Mouse (Mus musculus): ENCODE data around the gene Olfr147.
"Not testable (repeated sequence)": the region's sequence is repeated elsewhere in the genome, so short reads cannot be mapped to it uniquely, and the experiment has no call there.

Gene Olfr147

DNA sequence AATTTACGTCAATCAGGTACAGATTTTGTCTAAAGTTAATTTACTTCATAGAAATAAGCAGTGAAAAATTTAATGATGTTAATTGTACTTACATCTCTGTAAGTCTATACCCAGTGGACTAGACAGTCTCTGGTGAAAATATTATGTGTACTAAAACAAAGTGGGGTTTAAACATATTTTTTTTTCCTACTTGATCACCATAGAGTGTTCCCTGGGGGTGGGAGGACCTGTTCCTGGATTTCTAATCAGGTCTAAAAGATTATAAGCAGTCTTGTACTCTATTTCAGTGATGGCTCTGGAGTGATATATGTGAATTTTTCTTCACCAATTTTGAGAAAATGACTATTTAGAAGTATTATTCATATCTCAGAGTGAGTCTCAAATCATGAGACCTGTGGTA lies at the start of gene Olfr147:
Gene Olfr147 (plus strand): TSS at position 301 of the 400 bp plus-strand sequence.
- no peak for DNase-seq (ENCODE audit: low spot score in 2 of 2)

DNA sequence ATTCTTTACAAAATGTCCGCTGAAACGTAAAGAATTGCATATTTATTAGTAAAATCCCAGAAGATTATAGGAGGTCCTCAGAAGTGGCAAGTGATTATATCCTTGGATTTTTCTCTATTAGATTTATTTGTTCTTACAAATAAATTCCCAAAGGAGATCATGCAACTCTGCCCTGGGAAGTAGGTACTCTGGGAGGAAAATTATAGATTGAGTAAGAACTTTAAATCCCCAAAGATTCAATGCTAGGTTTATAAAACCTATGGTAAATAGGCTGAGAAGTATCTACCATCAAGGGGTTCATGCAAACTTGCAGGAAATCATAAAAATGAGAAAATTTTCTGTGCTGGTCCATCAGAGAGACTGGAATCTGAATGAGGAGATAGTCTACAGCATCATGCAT lies 34.9 kb upstream of the Olfr147 start, which contains the start of gene Olfr250:
Gene Olfr250 (plus strand): TSS at position 301 of the 400 bp plus-strand sequence.
- DNase-seq (ENCODE audit: low spot score in 2 of 2): no peak

DNA sequence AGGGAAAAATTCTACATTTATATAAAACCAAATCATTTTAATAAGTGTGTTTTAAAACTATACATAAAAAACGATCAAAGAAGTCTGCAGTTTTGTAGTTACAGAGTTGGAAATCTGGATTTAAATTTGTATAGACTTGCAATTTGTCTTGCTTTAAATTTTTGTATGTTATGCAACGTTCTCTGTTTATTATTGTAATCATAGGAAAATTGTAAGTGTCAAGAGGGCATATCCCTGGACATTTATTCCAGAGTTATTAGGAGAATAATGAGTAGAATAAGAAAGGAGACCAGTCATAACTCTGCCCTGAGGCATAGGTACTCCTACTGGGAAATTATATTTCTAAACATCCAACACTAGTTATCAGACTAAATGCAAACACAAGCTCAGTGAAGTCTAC lies 24.7 kb upstream of the Olfr147 start, which contains the start of gene Olfr251:
Gene Olfr251 (plus strand): TSS at position 301 of the 400 bp plus-strand sequence.
- no peak for DNase-seq (ENCODE audit: low spot score in 2 of 2)

DNA sequence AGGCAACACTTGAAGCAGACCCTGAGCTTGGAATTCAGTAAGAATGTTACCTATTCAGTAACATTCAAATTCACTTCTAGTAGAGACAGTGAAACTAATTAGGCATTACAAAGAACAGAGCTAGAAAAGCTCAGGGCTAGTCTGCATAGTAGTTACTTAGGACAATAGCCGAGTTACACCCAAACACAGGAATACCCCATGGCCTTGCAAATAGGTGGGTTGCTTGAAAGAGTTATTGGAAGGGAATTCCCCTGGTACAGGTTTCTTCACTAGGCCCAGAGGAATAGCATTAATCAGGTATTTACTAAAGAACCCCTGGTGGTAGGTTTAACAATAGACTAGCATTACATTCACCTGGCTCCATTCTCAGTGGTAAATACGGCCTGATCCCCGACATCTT lies 6.0 kb downstream of the Olfr147 start:
- DNase-seq (ENCODE audit: low spot score in 2 of 2): not testable (repeated sequence)

DNA sequence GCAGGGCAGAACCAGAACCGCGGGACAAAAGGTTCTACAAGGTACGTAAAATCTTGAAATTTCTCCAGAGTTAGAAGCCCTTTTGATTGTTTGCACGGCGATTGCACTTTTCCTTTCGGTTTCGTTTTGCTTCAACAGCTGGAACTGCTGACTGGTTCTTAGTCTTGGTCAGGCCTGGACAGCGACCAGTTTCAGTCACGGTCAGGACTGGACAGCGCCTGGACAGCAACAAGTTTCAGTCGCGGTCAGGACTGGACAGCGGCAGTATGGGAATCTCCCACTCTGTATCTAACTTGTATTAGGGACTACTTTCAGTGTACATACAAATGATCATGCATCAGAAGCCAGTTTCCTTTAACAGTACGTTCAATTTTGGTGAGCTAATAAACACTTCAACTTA lies 12.0 kb downstream of the Olfr147 start:
- not testable (repeated sequence) for DNase-seq (ENCODE audit: low spot score in 2 of 2)

DNA sequence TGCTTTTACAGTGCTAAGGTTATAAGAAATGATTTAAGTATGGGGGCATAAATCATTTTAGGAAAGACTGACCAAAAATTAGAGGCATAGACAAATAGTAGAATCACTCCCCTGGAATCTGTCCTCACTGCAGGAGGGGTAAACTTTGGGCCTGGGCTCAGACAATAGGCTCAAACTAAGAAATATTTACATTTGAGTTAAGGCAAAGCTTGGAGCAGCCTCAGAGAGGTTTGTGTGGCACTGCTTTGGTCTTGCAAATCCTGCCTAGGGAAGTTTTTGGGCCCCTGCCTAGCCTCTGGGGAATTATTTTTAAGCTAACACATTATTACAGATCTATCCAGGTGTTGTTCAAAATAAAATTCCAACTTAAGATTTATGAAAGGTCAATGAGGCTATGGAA lies 22.3 kb downstream of the Olfr147 start:
- no peak for DNase-seq (ENCODE audit: low spot score in 2 of 2)

DNA sequence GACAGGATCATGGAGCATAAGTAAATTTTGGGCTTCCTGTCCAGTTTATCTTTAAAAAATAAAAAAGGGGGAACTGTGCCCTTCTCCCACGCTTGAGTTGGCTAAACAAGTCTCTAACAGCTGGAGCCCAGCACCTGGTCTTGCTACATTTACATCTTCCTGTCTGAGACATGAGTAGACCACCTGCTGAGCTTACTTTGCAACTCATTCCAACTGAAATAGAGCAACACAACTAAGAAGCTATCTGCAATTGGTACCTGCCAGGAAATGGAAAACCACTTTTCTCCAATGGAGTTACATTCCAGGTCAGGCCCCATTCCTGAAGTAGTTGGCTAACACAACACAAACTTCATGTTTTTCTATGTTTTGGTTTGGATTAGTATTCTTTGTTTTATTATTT lies 25.5 kb downstream of the Olfr147 start:
- DNase-seq (ENCODE audit: low spot score in 2 of 2): no peak

DNA sequence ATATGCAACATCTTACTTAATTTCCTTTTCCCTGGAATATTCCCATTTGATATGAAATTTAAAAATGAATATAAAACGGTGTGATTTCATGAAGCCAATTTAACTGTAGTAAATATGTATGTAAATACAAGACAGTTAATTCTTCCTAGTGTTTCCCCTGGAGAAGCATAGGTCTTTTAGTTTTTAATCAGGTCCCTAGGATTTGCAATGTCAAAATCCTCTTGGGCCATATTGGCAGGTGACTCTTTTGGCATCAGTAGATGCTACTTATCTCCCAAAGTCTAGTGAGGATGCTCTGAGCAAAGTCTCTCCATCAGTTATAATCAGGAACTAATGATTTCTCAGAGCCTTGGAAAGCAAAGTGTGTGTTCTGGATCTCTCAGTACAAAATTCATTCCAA lies 27.7 kb downstream of the Olfr147 start, which contains the start of gene Olfr901:
Gene Olfr901 (plus strand): TSS at position 301 of the 400 bp plus-strand sequence.
- no peak for DNase-seq (ENCODE audit: low spot score in 2 of 2)

DNA sequence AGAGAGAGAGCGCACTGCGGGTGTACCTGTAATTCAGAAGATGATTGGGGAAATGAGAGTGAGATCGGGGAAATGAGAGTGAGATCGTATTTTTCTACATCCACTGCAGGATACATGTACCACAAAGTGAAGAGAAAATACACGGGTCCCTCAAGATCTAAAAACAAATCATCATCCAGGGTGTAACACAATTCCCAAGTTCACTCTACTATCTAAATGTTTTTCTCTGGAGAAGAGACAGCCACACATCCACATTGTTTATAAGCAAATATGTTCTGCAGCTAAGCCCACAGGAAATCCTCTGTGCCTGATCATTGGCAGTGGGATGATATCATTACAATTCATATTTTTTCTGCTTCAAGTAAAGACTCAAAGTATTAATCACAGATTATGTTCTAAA lies 45.9 kb downstream of the Olfr147 start, which contains the start of gene Olfr902:
Gene Olfr902 (plus strand): TSS at position 301 of the 400 bp plus-strand sequence.
- DNase-seq (ENCODE audit: low spot score in 2 of 2): no peak

All from thymus, postnatal 10 days (tissue).